Comparison of ENCODE assay signal across 11 mouse cellular contexts in genomic region chr7:139437471-139437870, GRCm38 (mm10).
"Had no signal": no experiment of that assay in that cellular context is flagged by ENCODE, and none has a peak within 500 bp of the region (broad histone marks: within the 10 kb centered on the region; RNA-seq: fewer than 3 reads in every experiment).

No protein-coding gene starts in this region.

- H3K9ac ChIP-seq: limb, embryonic 13.5 days; liver, embryonic 14.5 days; neural tube, embryonic 15.5 days had no signal

- H3K27me3 ChIP-seq: limb, embryonic 13.5 days; neural tube, embryonic 15.5 days had no signal

- H3K9me3 ChIP-seq: limb, embryonic 13.5 days; midbrain, embryonic 10.5 days; neural tube, embryonic 15.5 days had no signal

- DNase-seq: kidney, postnatal 14 days; left cerebral cortex, postnatal 4 days; midbrain, embryonic 14.5 days; right cerebral cortex, adult 18-20 months; right cerebral cortex, postnatal 25 days; thymus, postnatal 36 days had no signal

- H3K4me2 ChIP-seq: limb, embryonic 13.5 days; neural tube, embryonic 15.5 days had no signal

- H3K4me3 ChIP-seq: limb, embryonic 13.5 days; midbrain, embryonic 10.5 days; myocyte; neural tube, embryonic 15.5 days had no signal

- H3K27ac ChIP-seq: limb, embryonic 13.5 days; liver, embryonic 14.5 days; midbrain, embryonic 10.5 days; neural tube, embryonic 15.5 days had no signal

- H3K36me3 ChIP-seq: limb, embryonic 13.5 days; midbrain, embryonic 10.5 days; neural tube, embryonic 15.5 days had no signal
